In the genomic region with DNA sequence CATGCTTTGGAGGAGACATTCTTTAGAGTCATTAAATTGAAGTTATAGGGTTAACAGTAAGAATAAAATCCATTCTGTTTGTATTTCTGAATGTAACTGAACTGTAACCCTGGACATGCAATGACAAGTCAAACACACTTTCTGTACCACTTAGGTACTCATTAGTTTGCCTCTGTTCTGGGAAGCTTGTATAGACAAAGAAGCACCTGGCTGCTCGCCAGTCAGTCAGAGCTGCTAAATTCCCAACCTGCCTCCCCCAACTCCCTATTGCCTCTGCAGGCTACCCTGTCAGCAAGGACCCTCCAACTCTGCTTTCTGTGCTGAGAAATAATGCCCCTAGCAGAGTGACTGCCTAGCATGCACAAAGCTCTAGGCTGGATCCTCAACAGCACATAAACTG, we compare ENCODE assay signal across 19 mouse cellular contexts. TPM values are rescaled to one million over a fixed set of nuclear protein-coding genes. Genes with fewer than 3 reads are reported as not detected.
DNase-seq lines count a peak whose midpoint lies in the region; ATAC-seq and TF ChIP-seq lines count a peak whose summit lies in the region.
"Had no signal": no experiment of that assay in that cellular context is flagged by ENCODE, and none has a peak within 500 bp of the region (broad histone marks: within the 10 kb centered on the region; RNA-seq: fewer than 3 reads in every experiment).

No protein-coding gene starts in this region.

- H3K4me2 ChIP-seq in hindbrain, postnatal 0 days (ENCODE audit: low read depth, low read length): no peak overlapping the region
- no peak overlapping the region for H3K4me2 ChIP-seq in forebrain, embryonic 16.5 days (ENCODE audit: low read length)
- H3K4me2 ChIP-seq in stomach, postnatal 0 days (replicated peaks; ENCODE audit: low read depth): no peak overlapping the region
- H3K4me2 ChIP-seq: heart, embryonic 12.5 days; hindbrain, embryonic 13.5 days; midbrain, embryonic 12.5 days had no signal

- WGBS in hindbrain, postnatal 0 days: 38% methylated on average over 1 of the region's 1 CpGs
- 79% methylated on average over 1 of the region's 1 CpGs for WGBS in hindbrain, embryonic 10.5 days
- WGBS in forebrain, embryonic 16.5 days: 25% methylated on average over 1 of the region's 1 CpGs
- WGBS in stomach, postnatal 0 days: 22% methylated on average over 1 of the region's 1 CpGs

- H3K9ac ChIP-seq in hindbrain, postnatal 0 days (replicated peaks; ENCODE audit: low read length): no peak overlapping the region
- H3K9ac ChIP-seq in forebrain, embryonic 16.5 days (replicated peaks; ENCODE audit: low read depth, low read length): no peak overlapping the region
- H3K9ac ChIP-seq in stomach, postnatal 0 days (ENCODE audit: low read length): no peak overlapping the region
- H3K9ac ChIP-seq: heart, embryonic 12.5 days; hindbrain, embryonic 13.5 days; midbrain, embryonic 12.5 days had no signal

- TF ChIP-seq EP300 in stomach, postnatal 0 days (optimal IDR thresholded peaks at IDR 0.05): no peak

- H3K4me1 ChIP-seq in hindbrain, postnatal 0 days (ENCODE audit: insufficient read depth, low read length): no peaks in the 10 kb centered on the region
- no peaks in the 10 kb centered on the region for H3K4me1 ChIP-seq in hindbrain, embryonic 10.5 days (replicated peaks)
- peaks cover 5% of the 10 kb centered on the region for H3K4me1 ChIP-seq in forebrain, embryonic 16.5 days (replicated peaks; ENCODE audit: control insufficient read depth, insufficient read depth, low read length)
- H3K4me1 ChIP-seq in stomach, postnatal 0 days (replicated peaks; ENCODE audit: control insufficient read depth, insufficient read depth): no peaks in the 10 kb centered on the region
- H3K4me1 ChIP-seq: hindbrain, embryonic 13.5 days; midbrain, embryonic 12.5 days had no signal

- no peak for ATAC-seq in hindbrain, postnatal 0 days
- 0 out of 2 replicates have a peak, but pooled peaks have one; percentile 47 for ATAC-seq in forebrain, embryonic 16.5 days
- no peak for ATAC-seq in stomach, postnatal 0 days (ENCODE audit: low FRiP score, low TSS enrichment)

- no peak overlapping the region for H3K27ac ChIP-seq in hindbrain, postnatal 0 days
- no peak overlapping the region for H3K27ac ChIP-seq in hindbrain, embryonic 10.5 days
- 0 out of 2 replicates have a peak overlapping the region, but pooled peaks have one; percentile 1 for H3K27ac ChIP-seq in forebrain, embryonic 16.5 days (ENCODE audit: low read length)
- 0 out of 2 replicates have a peak overlapping the region, but pooled peaks have one; percentile 45 for H3K27ac ChIP-seq in stomach, postnatal 0 days (replicated peaks)
- H3K27ac ChIP-seq: hindbrain, embryonic 13.5 days; midbrain, embryonic 12.5 days had no signal

- peak; percentile 12 for DNase-seq in hindbrain, postnatal 0 days (ENCODE audit: low spot score)
- no peak for DNase-seq in hindbrain, embryonic 10.5 days (ENCODE audit: low spot score)
- DNase-seq in right cerebral cortex, postnatal 4 days: peak; percentile 20
- DNase-seq in right cerebral cortex, adult 18-20 months: no peak
- DNase-seq in stomach, postnatal 0 days (ENCODE audit: low spot score): no peak
- DNase-seq in adrenal gland, adult 8-10 months: no peak
- DNase-seq: cerebellum, adult 2 months; kidney, adult 11 months; left cerebral cortex, postnatal 4 days; lung, postnatal 36 days; spleen, adult 18-20 months; thymus, postnatal 4 days had no signal

- H3K36me3 ChIP-seq in hindbrain, postnatal 0 days (ENCODE audit: insufficient read depth, low read length): no peaks in the 10 kb centered on the region
- 0 out of 2 replicates have a peak, but pooled peaks cover 2% of the 10 kb centered on the region for H3K36me3 ChIP-seq in hindbrain, embryonic 10.5 days
- no peaks in the 10 kb centered on the region for H3K36me3 ChIP-seq in forebrain, embryonic 16.5 days (ENCODE audit: control insufficient read depth, insufficient read depth)
- H3K36me3 ChIP-seq in stomach, postnatal 0 days (ENCODE audit: control insufficient read depth, insufficient read depth, low read length): no peaks in the 10 kb centered on the region
- H3K36me3 ChIP-seq: hindbrain, embryonic 13.5 days; midbrain, embryonic 12.5 days had no signal

- no peak overlapping the region for H3K4me3 ChIP-seq in hindbrain, postnatal 0 days (ENCODE audit: low read length)
- no peak overlapping the region for H3K4me3 ChIP-seq in hindbrain, embryonic 10.5 days
- H3K4me3 ChIP-seq in forebrain, embryonic 16.5 days (replicated peaks; ENCODE audit: low read length): no peak overlapping the region
- H3K4me3 ChIP-seq in stomach, postnatal 0 days (ENCODE audit: low read depth, low read length): no peak overlapping the region
- H3K4me3 ChIP-seq: erythroblast, embryonic 14.5 days; heart, embryonic 12.5 days; hindbrain, embryonic 13.5 days; midbrain, embryonic 12.5 days had no signal

- no peaks in the 10 kb centered on the region for H3K27me3 ChIP-seq in hindbrain, postnatal 0 days (ENCODE audit: insufficient read depth, low read length)
- H3K27me3 ChIP-seq in hindbrain, embryonic 10.5 days (ENCODE audit: insufficient read depth, poor library complexity, severe bottlenecking): no peaks in the 10 kb centered on the region
- H3K27me3 ChIP-seq in forebrain, embryonic 16.5 days (replicated peaks; ENCODE audit: control insufficient read depth, insufficient read depth, low read length): no peaks in the 10 kb centered on the region
- H3K27me3 ChIP-seq in stomach, postnatal 0 days (ENCODE audit: control insufficient read depth, insufficient read depth, low read length): no peaks in the 10 kb centered on the region
- H3K27me3 ChIP-seq: heart, embryonic 12.5 days; hindbrain, embryonic 13.5 days; midbrain, embryonic 12.5 days had no signal

- H3K9me3 ChIP-seq in hindbrain, postnatal 0 days (ENCODE audit: low read length): no peaks in the 10 kb centered on the region
- H3K9me3 ChIP-seq in hindbrain, embryonic 10.5 days: no peaks in the 10 kb centered on the region
- no peaks in the 10 kb centered on the region for H3K9me3 ChIP-seq in forebrain, embryonic 16.5 days (ENCODE audit: control insufficient read depth, low read length)
- no peaks in the 10 kb centered on the region for H3K9me3 ChIP-seq in stomach, postnatal 0 days (ENCODE audit: control insufficient read depth, low read length)
- H3K9me3 ChIP-seq: heart, embryonic 12.5 days; hindbrain, embryonic 13.5 days; midbrain, embryonic 12.5 days had no signal

- TF ChIP-seq CTCF in hindbrain, postnatal 0 days (IDR thresholded peaks at IDR 0.05; ENCODE audit: low read depth): no peak
- no peak for TF ChIP-seq CTCF in stomach, postnatal 0 days (IDR thresholded peaks at IDR 0.05; ENCODE audit: low read depth)

RNA-seq across cellular contexts. Expression of gene Slc25a17, which starts 10.2 kb away (rescaled TPM):
- total RNA-seq in hindbrain, postnatal 0 days (2014; rRNA removed): 57.9 and 66.3 TPM in 2 replicates
- polyA plus RNA-seq in hindbrain, postnatal 0 days (2015; fragmentation: Nextera tagmentation; extraction: Ambion mirVana): 110 and 113 TPM in 2 replicates
- 87.1 and 93.7 TPM in 2 replicates for polyA plus RNA-seq in hindbrain, embryonic 10.5 days (2016; fragmentation: Nextera tagmentation; extraction: Ambion mirVana)
- 132 and 144 TPM in 2 replicates for polyA plus RNA-seq in forebrain, embryonic 16.5 days (2015; fragmentation: Nextera tagmentation; extraction: Ambion mirVana)
- polyA plus RNA-seq in stomach, postnatal 0 days (2015; fragmentation: Nextera tagmentation; extraction: Ambion mirVana): 84.6 and 85.1 TPM in 2 replicates
- total RNA-seq in adrenal gland, adult 8-10 months (2022): 100 to 1,000 TPM in 2 of 4 experiments, 10 to 100 TPM in 2; 70.7 to 112 (median 90.9) TPM

RNA-seq across cellular contexts. Expression of gene St13, which starts 49.5 kb away (rescaled TPM):
- 83.8 and 87.8 TPM in 2 replicates for total RNA-seq in hindbrain, postnatal 0 days (2014; rRNA removed)
- polyA plus RNA-seq in hindbrain, postnatal 0 days (2015; fragmentation: Nextera tagmentation; extraction: Ambion mirVana): 209 and 221 TPM in 2 replicates
- 172 and 202 TPM in 2 replicates for polyA plus RNA-seq in hindbrain, embryonic 10.5 days (2016; fragmentation: Nextera tagmentation; extraction: Ambion mirVana)
- 206 and 233 TPM in 2 replicates for polyA plus RNA-seq in forebrain, embryonic 16.5 days (2015; fragmentation: Nextera tagmentation; extraction: Ambion mirVana)
- 79.5 and 80.2 TPM in 2 replicates for polyA plus RNA-seq in stomach, postnatal 0 days (2015; fragmentation: Nextera tagmentation; extraction: Ambion mirVana)
- 100 to 1,000 TPM; 163 to 268 (median 222) TPM for total RNA-seq in adrenal gland, adult 8-10 months (2022)

RNA-seq across cellular contexts. Expression of gene Xpnpep3, which starts 49.5 kb away (rescaled TPM):
- total RNA-seq in hindbrain, postnatal 0 days (2014; rRNA removed): 7.7 and 12.7 TPM in 2 replicates
- polyA plus RNA-seq in hindbrain, postnatal 0 days (2015; fragmentation: Nextera tagmentation; extraction: Ambion mirVana): 6.5 and 6.7 TPM in 2 replicates
- polyA plus RNA-seq in hindbrain, embryonic 10.5 days (2016; fragmentation: Nextera tagmentation; extraction: Ambion mirVana): 10.6 and 11.6 TPM in 2 replicates
- 9.0 and 10.0 TPM in 2 replicates for polyA plus RNA-seq in forebrain, embryonic 16.5 days (2015; fragmentation: Nextera tagmentation; extraction: Ambion mirVana)
- polyA plus RNA-seq in stomach, postnatal 0 days (2015; fragmentation: Nextera tagmentation; extraction: Ambion mirVana): 3.7 and 4.1 TPM in 2 replicates
- 10 to 100 TPM; 24.8 to 34.4 (median 28.9) TPM for total RNA-seq in adrenal gland, adult 8-10 months (2022)

RNA-seq across cellular contexts. Expression of gene Dnajb7, which starts 57.7 kb away (rescaled TPM):
- not detected in 2 replicates for total RNA-seq in hindbrain, postnatal 0 days (2014; rRNA removed)
- polyA plus RNA-seq in hindbrain, postnatal 0 days (2015; fragmentation: Nextera tagmentation; extraction: Ambion mirVana): 0.43 and 0.44 TPM in 2 replicates
- 2.3 and 2.8 TPM in 2 replicates for polyA plus RNA-seq in hindbrain, embryonic 10.5 days (2016; fragmentation: Nextera tagmentation; extraction: Ambion mirVana)
- polyA plus RNA-seq in forebrain, embryonic 16.5 days (2015; fragmentation: Nextera tagmentation; extraction: Ambion mirVana): 1.4 and 2.3 TPM in 2 replicates
- 0.56 and 0.70 TPM in 2 replicates for polyA plus RNA-seq in stomach, postnatal 0 days (2015; fragmentation: Nextera tagmentation; extraction: Ambion mirVana)
- under 1 TPM in 1 of 4 experiments, not detected in 3; 0.34 TPM for total RNA-seq in adrenal gland, adult 8-10 months (2022)
- total RNA-seq: gastrocnemius, adult 18-20 months had no signal
- polyA plus RNA-seq: cortical plate, adult 2 months had no signal

Comparison
In these comparisons a context has a peak if more than half of its experiments do, and no peak if none do; other contexts are left out.
1. DNase-seq: peak in hindbrain, postnatal 0 days (single experiment) and right cerebral cortex, postnatal 4 days (single experiment); none in hindbrain, embryonic 10.5 days (single experiment), right cerebral cortex, adult 18-20 months (single experiment), stomach, postnatal 0 days (single experiment) and adrenal gland, adult 8-10 months (single experiment).
2. H3K27ac ChIP-seq: peak in forebrain, embryonic 16.5 days (single experiment) and stomach, postnatal 0 days (single experiment); none in hindbrain, postnatal 0 days (single experiment) and hindbrain, embryonic 10.5 days (single experiment).